Mouse (Mus musculus): ENCODE results near the gene Taf11. TPM values are rescaled to one million over a fixed set of nuclear protein-coding genes. Genes with fewer than 3 reads are reported as not detected.

Gene Taf11
- polyA plus RNA-seq, 1 experiment = 3.9 TPM

- Histone ChIP-seq H3K4me1 (ENCODE audit: control insufficient read depth, insufficient read depth, insufficient read length, low read length) (no peaks in the 10 kb centered on the region), H3K27ac (ENCODE audit: insufficient read depth, low read depth, low read length) (no peak overlapping the region)
- WGBS = 50% methylated on average over 6 of the region's 6 CpGs
These were observed 36.0 kb upstream of the Taf11 start for GRCm38 (mm10) chr17:27945546-27946216.

DNA sequence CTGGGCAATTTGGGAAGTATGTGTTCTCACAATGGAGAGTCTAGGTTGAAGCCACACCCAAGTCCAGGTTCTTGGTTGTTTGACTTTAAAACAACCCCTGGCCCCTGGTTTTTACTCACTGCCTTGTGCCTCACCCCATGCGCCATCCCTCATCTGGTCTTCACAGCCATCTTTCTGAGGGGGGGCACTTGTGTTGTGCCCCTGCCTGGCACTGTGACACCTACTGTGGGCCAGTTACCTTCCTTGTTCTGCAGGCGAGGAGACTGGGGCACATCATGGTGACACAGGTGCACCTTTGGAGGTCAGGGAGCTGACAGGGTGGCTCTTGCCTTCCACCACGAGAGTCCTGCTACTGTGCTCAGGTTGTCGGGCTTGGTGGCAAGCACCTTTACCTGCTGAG lies 32.5 kb upstream of the Taf11 start:
- peaks cover 10% of the 10 kb centered on the region for H3K4me1 ChIP-seq (ENCODE audit: control insufficient read depth, insufficient read depth, insufficient read length, low read length)
- no peak overlapping the region for H3K27ac ChIP-seq (ENCODE audit: insufficient read depth, low read depth, low read length)
- H3K4me3 ChIP-seq (ENCODE audit: low read depth, low read length) = no peak overlapping the region
- no peak for TF ChIP-seq CTCF (IDR thresholded peaks at IDR 0.05; ENCODE audit: extremely low read depth, insufficient read length, insufficient replicate concordance, low read depth, low read length)
- H3K27me3 ChIP-seq (ENCODE audit: control insufficient read depth, insufficient read depth, low read length) = no peaks in the 10 kb centered on the region
- H3K36me3 ChIP-seq (ENCODE audit: control insufficient read depth, insufficient read depth, low read length) = no peaks in the 10 kb centered on the region
- WGBS = 84% methylated on average over 4 of the region's 4 CpGs

More at GRCm38 (mm10) chr17:27945546-27946216, 36.0 kb upstream of the Taf11 start:
- no peak overlapping the region for H3K4me3 ChIP-seq (ENCODE audit: low read depth, low read length)
- H3K36me3 ChIP-seq (ENCODE audit: control insufficient read depth, insufficient read depth, low read length) = no peaks in the 10 kb centered on the region
- no peaks in the 10 kb centered on the region for H3K27me3 ChIP-seq (ENCODE audit: control insufficient read depth, insufficient read depth, low read length)
- TF ChIP-seq CTCF (IDR thresholded peaks at IDR 0.05; ENCODE audit: extremely low read depth, insufficient read length, insufficient replicate concordance, low read depth, low read length) (no peak), POLR2A (IDR thresholded peaks at IDR 0.05; ENCODE audit: low read depth, low read length) (no peak)

GRCm38 (mm10) chr17:27941698-27942097 lies 32.1 kb upstream of the Taf11 start:
- WGBS = 75% methylated on average over 2 of the region's 2 CpGs
- TF ChIP-seq CTCF (IDR thresholded peaks at IDR 0.05; ENCODE audit: extremely low read depth, insufficient read length, insufficient replicate concordance, low read depth, low read length) (no peak), POLR2A (IDR thresholded peaks at IDR 0.05; ENCODE audit: low read depth, low read length) (no peak)
- no peaks in the 10 kb centered on the region for H3K36me3 ChIP-seq (ENCODE audit: control insufficient read depth, insufficient read depth, low read length)
- no peak overlapping the region for H3K27ac ChIP-seq (ENCODE audit: insufficient read depth, low read depth, low read length)
- H3K27me3 ChIP-seq (ENCODE audit: control insufficient read depth, insufficient read depth, low read length) = no peaks in the 10 kb centered on the region
- H3K4me3 ChIP-seq (ENCODE audit: low read depth, low read length) = no peak overlapping the region
- H3K4me1 ChIP-seq (ENCODE audit: control insufficient read depth, insufficient read depth, insufficient read length, low read length) = peaks cover 10% of the 10 kb centered on the region

DNA sequence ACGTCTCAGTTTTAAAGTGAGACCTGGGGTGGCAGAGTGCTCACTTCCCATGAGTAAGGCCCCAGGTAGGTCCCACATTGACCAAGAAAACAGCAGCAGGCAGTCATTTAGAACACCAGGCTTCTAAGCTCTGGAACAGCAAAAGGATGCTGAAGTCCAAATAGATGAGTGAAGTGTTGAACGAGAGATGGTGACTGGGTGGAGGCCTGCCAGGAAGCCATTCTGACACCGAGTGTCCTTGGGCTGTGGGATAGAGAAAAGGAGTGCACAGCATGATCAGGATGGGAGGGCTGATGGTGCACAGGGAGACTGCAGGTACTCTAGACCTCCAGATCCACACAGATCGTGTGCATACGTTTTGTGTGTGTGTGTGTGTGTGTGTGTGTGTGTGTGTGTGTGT lies 31.5 kb upstream of the Taf11 start:
- Histone ChIP-seq H3K4me3 (ENCODE audit: low read depth, low read length) (no peak overlapping the region), H3K27ac (ENCODE audit: insufficient read depth, low read depth, low read length) (no peak overlapping the region), H3K36me3 (ENCODE audit: control insufficient read depth, insufficient read depth, low read length) (no peaks in the 10 kb centered on the region), H3K4me1 (ENCODE audit: control insufficient read depth, insufficient read depth, insufficient read length, low read length) (peaks cover 10% of the 10 kb centered on the region), H3K27me3 (ENCODE audit: control insufficient read depth, insufficient read depth, low read length) (no peaks in the 10 kb centered on the region)
- TF ChIP-seq POLR2A (IDR thresholded peaks at IDR 0.05; ENCODE audit: low read depth, low read length) (no peak), CTCF (IDR thresholded peaks at IDR 0.05; ENCODE audit: extremely low read depth, insufficient read length, insufficient replicate concordance, low read depth, low read length) (no peak)
- 82% methylated on average over 5 of the region's 5 CpGs for WGBS

DNA sequence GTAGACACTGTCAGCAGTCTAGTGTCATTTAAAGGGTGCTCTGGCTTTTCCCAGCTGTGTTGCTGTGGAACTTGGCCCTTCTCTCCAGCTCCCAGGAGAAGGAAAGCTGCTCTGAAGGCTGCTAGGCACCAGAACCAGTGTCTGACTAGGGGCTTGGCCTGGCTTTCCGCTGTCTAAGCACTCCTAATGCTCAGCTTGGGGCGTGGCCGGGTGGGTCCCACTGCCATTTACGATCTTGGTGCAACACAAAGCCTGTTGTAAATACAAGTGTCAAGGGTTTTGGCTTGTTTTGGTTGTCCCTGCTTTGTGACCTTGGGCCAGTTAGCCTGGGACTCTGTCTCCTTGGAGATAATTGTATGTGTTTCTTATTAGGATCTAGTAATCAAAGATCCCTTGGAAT lies 30.7 kb upstream of the Taf11 start:
- H3K27ac ChIP-seq (ENCODE audit: insufficient read depth, low read depth, low read length) = no peak overlapping the region

GRCm38 (mm10) chr17:27939028-27939427 lies 29.4 kb upstream of the Taf11 start:
- no peak overlapping the region for H3K4me3 ChIP-seq (ENCODE audit: low read depth, low read length)
- no peaks in the 10 kb centered on the region for H3K27me3 ChIP-seq (ENCODE audit: control insufficient read depth, insufficient read depth, low read length)
- no peak for TF ChIP-seq POLR2A (IDR thresholded peaks at IDR 0.05; ENCODE audit: low read depth, low read length)
- no peak for TF ChIP-seq CTCF (IDR thresholded peaks at IDR 0.05; ENCODE audit: extremely low read depth, insufficient read length, insufficient replicate concordance, low read depth, low read length)
- 77% methylated on average over 5 of the region's 5 CpGs for WGBS
- no peaks in the 10 kb centered on the region for H3K36me3 ChIP-seq (ENCODE audit: control insufficient read depth, insufficient read depth, low read length)
- H3K27ac ChIP-seq (ENCODE audit: insufficient read depth, low read depth, low read length) = no peak overlapping the region
- H3K4me1 ChIP-seq (ENCODE audit: control insufficient read depth, insufficient read depth, insufficient read length, low read length) = peaks cover 12% of the 10 kb centered on the region

More for the DNA sequence above, 30.7 kb upstream of the Taf11 start:
- WGBS = 26% methylated on average over 4 of the region's 4 CpGs
- no peaks in the 10 kb centered on the region for H3K36me3 ChIP-seq (ENCODE audit: control insufficient read depth, insufficient read depth, low read length)
- no peaks in the 10 kb centered on the region for H3K27me3 ChIP-seq (ENCODE audit: control insufficient read depth, insufficient read depth, low read length)
- no peak for TF ChIP-seq CTCF (IDR thresholded peaks at IDR 0.05; ENCODE audit: extremely low read depth, insufficient read length, insufficient replicate concordance, low read depth, low read length)
- TF ChIP-seq POLR2A (IDR thresholded peaks at IDR 0.05; ENCODE audit: low read depth, low read length) = no peak
- peaks cover 10% of the 10 kb centered on the region for H3K4me1 ChIP-seq (ENCODE audit: control insufficient read depth, insufficient read depth, insufficient read length, low read length)
- no peak overlapping the region for H3K4me3 ChIP-seq (ENCODE audit: low read depth, low read length)

GRCm38 (mm10) chr17:27938121-27938754 lies 28.6 kb upstream of the Taf11 start:
- H3K27me3 ChIP-seq (ENCODE audit: control insufficient read depth, insufficient read depth, low read length) = no peaks in the 10 kb centered on the region
- TF ChIP-seq POLR2A (IDR thresholded peaks at IDR 0.05; ENCODE audit: low read depth, low read length) = no peak
- TF ChIP-seq CTCF (IDR thresholded peaks at IDR 0.05; ENCODE audit: extremely low read depth, insufficient read length, insufficient replicate concordance, low read depth, low read length) = no peak
- H3K4me3 ChIP-seq (ENCODE audit: low read depth, low read length) = no peak overlapping the region
- H3K27ac ChIP-seq (ENCODE audit: insufficient read depth, low read depth, low read length) = 0 out of 2 replicates have a peak overlapping the region, but pooled peaks have one; percentile 15
- WGBS = 75% methylated on average over 12 of the region's 12 CpGs
- peaks cover 12% of the 10 kb centered on the region for H3K4me1 ChIP-seq (ENCODE audit: control insufficient read depth, insufficient read depth, insufficient read length, low read length)
- H3K36me3 ChIP-seq (ENCODE audit: control insufficient read depth, insufficient read depth, low read length) = no peaks in the 10 kb centered on the region
